Mouse (Mus musculus): ENCODE measurements around the gene Nell1.

The Nell1 gene

DNA sequence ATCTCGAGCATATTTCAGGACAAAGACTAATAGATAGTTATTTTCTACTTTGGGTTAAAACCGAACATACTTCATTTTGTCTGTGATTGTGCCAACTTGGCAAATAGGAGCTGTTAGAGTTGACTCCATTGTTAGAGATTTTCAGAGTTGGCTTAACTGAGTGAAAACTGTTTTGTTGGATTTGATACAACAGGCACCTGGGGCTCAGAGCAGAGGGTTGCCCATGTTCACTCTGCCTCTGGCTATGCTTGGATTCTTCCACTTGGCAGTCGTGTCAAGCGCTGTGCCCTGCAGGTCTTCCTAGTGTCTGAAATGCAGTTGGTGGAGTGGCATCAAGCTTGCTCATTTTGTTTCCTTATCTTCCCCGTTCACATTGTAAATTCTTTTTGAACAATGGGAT is 363.6 kb downstream of the Nell1 start:
- DNase-seq, result no peak

DNA sequence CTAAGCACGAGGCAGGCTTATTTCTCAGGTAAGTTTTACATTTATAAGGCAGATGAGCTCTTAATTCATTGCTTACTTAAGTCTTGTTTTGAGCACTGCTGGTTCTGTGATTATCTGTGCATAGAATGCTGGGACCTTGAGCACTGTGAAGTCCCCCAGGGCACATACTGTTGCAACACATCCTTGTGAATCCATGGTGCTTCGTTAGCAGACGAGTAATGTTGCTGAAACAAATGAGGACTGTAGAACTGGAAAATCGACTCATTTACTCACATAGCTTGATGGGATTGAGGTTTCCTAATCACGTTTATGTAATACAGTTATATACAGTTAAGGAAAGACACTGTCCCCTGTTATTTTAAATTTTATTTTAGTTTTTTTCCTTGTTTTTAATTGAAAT is 364.1 kb downstream of the Nell1 start:
- DNase-seq, result no peak

DNA sequence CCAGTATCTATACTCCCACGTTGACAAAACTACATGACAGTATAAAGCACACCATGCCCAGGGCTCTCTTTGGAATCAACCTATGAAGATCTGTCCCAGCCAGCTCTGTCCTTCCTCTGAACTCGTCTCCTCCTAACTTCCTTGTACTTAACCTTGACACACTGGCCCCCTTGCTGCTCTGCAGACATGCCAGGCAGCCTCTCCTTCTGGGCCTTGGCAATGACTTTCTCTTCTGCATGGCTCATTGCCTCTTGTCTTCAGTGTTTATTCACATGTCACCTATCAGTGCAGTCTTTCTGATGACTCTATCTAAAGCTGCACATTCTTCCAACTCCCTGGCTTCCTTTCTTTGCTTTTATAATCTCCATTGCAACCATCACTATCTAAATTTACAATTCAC is 376.9 kb downstream of the Nell1 start:
- no peak for DNase-seq

DNA sequence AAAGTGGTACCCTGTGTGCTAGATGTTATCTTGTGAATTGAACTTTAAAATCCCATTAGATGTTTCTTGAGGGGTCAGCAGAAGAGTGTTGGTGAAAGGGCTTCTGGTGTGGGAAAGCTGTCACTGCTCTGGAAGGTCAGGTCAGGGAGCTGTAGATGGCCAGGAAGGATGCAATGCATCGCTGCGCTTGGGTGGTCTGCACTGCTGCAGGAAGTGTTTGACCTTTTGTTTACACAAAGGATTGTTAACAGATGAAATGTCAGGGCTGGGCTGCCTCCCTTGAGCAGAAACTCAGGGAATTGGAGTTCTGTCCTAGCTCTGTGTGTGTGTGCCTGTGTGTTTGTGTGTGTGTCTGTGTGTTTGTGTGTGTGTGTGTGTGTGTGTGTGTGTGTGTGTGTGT is 382.5 kb downstream of the Nell1 start:
- DNase-seq, result no peak

DNA sequence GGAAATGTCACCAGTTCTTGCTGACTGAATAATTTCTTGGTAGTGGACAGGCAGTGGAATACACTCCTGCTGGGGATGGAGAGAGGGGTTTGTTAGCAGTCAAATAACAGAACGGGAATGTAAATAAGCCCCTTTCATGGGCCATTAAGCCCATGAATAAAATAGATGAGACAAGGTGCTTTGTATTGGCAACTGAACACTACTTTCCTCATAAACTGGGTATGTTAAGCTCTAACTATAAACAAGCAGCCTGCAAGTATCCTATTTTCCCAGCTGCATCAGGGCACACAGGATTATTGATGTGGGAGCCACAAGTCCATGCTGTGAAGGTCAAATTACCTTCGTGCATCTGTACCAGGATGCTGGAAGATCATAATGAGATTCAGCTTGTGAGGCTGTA is 387.4 kb downstream of the Nell1 start:
- no peak for DNase-seq

DNA sequence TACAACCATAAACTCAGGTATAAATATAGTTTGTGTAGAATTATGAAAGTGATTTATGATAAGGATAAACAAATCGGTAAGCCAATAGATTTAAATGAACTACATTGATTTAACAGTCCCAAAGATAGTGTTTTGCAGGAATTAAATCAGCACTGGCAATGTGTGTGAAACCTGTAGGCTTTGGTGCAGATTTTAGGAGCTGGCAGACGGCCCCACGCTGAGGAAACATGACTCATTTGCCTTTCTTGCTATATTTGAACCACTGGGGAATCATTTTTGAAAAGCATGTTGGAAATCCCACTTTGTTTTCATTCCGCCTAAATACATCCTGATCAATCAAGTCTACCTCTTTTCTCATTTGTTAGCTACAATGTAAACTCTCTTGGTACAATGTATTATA is 400.2 kb downstream of the Nell1 start:
- peak; percentile 74 for DNase-seq

DNA sequence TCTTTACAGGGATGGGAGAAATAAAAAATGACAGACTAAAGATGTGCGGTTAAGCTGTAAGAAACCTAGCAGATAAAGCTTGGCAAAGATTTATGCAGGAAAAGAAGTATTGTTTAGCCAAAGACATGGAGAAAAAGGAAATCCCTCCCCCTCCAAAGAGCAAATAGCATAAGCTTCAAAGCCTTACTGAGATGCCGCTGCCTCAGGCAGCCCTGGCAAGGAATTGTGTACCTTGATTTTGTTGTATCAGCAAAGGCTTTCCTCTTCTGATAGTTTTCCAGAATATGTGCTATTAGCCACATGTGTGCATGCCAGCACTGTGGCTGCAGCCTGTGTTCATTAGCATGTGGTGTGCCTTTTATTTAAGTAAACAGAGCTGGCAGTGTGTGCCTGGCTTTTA is 435.8 kb downstream of the Nell1 start:
- no peak for DNase-seq

DNA sequence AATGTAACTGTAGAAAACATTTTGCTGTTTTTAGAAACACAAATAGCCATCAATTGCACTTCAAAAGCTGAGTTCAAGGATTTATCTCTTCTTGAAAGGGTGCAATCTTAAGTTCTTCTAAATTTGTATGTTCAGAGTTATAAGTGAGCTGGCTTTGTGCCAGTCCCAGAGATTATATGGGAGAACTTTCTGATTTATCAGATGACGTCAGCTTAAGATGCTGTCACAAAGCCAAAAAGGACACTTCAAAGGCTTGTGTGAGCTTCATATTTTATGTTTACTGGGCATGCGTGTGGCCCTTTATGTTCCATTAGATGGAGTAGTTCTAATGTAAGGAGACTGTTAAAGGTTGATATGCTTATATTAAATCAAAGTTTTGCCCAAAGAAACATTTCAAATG is 445.3 kb downstream of the Nell1 start:
- DNase-seq, result no peak

DNA sequence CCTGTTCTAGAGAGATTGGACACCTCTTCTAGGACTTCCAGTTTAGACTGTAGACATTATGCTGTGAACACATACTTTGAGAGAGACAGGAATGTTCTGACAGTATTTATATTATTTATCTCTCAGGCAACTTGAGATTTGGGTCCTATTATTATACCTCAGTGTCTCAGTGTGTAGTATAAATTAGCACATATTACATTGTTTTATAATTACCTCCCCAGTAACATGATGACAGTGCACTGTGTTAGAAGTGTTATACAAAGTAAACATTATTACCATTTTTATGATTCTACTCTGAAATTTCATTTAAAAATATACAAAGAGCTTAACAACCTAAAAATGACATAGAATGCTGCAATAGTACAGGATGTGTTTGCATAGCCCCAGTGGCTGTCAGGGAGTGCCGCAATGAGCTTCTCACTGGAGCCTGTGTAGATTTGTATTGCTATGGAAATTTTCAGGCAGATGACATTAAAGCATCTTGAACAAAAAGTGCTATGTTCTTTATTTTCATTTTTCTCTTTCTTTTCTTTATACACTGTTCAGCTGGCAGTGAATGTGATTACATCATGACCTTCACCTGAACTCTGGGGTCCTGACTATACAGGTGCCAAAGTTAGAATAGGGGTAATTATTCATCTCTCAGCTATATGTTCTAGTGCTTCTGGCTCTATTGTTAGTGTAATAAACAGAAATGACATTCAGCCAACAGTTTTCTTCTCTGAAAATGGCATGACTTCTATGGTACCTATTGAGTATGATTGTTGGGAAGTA is 447.9 kb downstream of the Nell1 start:
- no peak for DNase-seq

DNA sequence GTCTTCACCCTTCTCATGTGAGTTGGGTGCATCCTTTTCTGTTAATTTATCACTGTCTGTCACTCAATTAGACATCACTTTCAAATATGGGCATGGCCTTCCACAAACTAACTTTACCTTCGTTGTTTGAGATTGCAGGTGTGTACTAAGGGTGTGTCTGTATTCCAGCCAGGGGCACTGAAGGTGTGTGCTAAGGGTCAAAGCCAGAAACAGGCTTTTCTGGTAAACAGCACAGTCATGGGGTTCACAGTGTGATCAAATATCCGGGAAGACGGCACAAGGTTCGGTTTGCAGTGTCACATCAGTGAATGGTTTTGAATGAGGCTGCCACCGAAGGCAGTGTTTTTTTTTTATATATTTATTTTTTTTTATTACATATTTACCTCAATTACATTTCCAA is 455.1 kb downstream of the Nell1 start:
- no peak for DNase-seq

DNA sequence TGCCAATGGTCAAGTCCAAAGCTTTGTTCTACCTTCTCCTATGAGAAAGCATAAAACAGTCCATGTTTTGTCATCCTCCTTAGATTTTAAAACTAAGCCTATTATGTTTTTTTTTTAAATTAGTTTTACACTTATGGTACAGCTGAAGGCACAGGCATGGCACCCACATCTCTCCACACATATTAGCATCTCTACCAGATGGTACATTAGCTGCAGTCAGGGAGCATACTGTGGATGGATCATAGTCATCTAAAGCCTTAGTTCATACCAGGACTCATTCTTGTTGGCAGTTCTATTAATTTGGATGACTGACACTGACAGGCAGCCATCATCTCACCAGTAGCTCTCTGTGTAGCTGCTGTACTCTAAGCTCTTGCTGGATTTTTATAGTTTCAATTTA is 466.6 kb downstream of the Nell1 start:
- DNase-seq, result peak; percentile 9

DNA sequence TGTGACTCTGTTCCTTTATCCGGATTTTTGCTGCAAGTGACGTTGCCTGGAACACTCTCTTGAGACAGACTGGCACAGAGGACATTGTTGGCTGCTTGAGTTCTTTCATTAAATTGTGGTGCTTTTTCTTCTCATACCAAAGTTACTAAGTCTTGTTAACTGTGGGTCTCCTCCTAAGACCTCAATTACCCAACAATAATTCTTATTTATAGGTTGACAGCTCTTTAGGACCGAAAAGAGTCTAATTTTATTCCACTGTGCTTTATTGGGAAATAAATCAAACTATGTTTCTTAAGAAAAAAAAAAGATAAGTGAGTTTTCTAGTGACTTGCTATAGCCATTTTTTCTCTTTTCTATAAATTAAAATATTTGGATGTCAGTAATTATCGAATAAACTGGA is 472.7 kb downstream of the Nell1 start:
- no peak for DNase-seq

DNA sequence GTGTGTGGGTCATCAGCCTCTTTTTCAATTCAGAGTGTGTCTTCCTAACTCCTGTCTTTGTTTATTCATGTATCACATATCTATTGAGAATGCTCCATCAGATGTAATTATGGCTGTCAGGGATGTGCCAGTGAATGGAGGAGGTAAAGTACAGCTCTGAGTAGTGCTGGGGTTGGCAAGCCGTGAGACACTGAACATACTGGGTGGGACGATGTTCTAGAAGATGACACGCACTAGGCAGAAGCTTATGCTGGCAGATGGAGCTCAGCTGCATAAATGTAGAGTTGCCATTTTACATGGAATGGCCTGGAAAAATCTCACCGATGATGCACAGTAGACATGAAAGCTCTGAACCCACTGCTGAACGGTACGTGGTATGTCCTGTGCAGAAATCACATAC is 493.1 kb downstream of the Nell1 start:
- no peak for DNase-seq

DNA sequence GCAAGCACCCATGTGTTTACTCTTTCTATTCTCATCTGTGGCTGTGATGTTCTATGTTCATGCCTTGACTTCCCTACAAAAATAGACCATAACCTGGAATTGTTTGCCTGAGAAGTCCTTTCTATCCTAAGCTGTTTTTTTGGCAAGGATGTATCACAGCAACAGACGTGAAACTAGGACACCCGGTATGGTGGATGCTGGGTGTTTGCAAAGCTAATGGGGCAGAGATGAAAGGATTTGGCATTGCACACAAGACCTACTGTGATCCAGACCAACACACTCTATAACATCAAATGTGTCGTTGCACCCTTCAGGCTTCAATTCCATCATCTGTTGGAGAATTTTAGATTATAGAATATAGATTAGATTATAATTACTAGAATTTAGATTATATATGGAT is 495.9 kb downstream of the Nell1 start:
- DNase-seq, result no peak

DNA sequence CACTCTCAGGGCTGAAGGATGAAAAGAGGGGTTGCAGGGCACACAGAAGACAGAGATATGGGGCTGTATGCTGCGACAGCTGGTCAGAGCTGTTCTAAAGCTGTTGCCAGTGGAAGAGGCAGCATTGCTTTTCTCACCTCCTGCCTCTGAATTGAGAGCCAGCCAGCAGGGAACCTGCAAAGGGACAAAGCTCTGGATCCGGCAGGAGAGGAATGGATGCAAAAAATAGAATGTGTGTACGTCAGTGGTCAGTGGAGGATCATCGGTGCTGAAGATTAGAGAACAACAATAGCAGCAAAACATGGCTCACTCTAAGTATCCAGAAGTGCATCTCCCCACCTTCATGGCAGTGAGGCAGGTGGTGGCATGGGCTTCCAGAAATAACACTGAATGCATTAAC is 507.3 kb downstream of the Nell1 start:
- peak; percentile 17 for DNase-seq

DNA sequence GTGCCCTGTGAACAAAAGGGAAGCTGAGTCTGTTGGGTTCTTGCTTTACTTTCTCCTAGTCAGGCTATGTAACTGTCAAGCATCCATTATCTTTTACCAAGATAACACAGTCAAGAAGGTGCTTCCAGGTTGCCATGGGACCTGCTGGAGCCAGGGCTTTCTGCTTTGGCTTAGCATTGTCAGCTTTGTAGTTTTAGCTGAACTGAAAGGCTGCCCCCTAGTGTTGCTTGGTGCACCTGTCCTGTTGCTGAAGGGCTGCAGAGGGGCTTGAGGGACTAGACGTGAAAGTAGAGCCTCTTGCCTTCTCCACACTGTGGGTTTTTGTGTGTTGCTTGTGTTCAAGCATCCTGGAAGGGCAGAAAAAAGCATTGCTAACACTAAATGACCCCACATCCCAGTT is 510.6 kb downstream of the Nell1 start:
- peak; percentile 27 for DNase-seq

DNA sequence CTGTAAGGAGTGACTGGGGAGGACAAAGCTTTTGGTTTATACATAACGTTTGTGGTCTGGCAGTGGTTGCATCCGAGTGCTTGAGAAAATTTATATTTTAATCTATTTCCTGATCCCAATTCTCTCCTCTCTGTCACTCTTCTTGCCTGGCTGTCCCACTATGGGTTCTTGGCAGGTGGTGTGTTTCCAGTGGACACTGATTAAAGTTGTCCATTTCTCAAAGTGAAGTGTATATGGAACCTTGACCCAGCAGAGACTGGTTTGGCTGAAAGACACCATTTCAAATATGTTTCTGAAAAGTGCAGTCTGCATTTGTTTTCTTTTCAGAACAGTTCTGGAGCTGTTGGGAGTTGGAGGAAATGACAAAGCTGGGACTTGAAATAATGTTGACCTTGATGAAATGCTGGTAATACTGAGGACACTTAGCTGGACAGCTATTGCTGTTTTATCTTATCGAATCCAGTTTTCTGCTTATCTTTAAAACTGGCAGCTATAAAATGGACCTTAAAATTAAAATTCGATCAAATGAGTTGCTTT is 512.3 kb downstream of the Nell1 start:
- no peak for DNase-seq

DNA sequence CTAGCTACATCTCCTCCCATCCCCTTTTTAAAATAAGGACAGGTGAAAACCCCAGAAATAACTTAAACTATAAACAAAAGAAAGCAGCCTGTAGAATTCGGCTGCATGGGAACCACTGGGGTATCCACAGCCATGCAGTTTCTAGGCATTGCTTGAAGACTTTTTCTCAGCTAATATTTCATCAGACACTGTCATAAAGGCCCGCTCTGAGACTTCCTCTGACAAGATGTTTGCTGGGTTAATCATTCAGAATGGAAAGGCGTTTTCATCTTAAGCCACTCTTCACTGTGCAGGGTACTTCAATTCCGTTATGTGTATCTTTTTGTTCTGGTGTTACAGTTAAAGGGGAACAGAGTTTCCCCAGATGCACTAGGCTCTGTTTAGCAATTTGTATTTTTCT is 526.9 kb downstream of the Nell1 start:
- DNase-seq, result no peak

DNA sequence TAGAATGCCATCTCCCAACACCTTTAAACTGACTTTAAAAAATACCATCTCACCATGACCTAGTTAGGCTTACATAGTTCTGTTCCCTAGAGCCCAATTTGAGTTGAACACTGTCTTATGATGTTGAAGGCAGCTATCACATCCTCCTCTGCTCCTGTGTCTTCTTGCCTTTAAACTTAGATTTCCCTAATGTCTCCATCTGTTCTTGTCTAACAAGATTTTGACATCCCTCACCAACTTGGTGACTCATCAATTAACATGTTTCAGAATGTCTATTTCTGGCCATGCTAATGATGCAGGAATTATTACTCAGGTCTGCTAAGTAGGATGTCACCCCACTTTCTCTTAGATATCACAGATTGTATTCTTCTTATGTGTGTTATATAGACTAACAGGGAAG is 532.4 kb downstream of the Nell1 start:
- no peak for DNase-seq

DNA sequence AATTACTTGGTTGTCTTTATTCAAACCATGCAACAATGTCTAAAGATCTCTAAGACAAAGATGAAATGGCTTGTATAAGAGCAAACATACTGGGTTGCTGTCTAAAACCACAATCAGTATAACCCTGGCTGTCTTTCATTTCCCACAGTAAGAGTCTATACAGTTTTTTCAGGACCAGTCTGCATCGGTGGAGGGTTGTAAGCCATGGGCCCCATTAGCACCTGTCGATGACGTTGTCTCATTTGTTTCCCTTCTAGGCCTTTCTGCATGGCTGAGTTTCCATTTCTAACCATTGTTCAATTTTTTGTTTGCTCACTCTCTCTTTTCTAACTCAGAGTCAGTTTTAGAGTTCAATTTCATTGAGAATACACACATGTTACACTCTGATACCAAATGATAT is 540.2 kb downstream of the Nell1 start:
- DNase-seq, result no peak

DNA sequence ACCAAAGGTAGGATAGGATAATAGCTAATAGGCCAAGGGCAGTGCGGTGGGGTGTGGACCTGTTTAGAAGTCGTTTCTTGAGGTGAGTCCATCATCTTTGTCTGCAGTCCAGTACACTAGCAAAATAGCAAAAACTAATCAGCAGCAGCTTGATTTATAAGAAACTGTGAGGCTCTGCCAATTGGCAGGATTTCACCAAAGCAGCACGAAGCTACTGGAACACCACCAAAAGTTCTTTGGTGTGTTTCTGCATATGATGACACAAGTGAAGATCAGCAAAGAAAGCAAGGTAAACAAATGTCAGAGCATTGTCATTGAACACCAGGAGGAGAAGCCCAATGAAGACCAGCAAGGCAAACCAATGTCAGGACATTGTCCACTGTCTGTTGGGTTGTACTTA is 542.0 kb downstream of the Nell1 start:
- no peak for DNase-seq

DNA sequence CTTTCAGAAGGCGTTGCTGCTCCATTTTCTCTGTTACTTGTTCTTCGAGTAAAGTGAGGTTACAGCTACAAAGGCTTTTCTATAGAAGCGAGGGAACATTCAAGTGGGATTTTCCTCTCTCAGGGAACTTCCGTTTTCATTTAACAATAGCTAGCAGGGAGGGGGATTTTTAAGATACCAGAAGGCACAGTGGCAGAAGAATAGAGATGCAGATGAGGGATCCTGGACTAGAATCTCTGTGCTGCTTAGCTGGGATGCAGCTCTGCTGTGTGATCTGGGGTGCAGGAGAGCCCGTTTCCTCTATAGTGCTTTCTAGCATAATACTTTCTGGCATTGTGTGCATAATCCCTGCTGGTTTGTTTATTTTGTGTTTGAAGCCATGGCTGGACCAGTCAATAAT is 568.7 kb downstream of the Nell1 start:
- no peak for DNase-seq

DNA sequence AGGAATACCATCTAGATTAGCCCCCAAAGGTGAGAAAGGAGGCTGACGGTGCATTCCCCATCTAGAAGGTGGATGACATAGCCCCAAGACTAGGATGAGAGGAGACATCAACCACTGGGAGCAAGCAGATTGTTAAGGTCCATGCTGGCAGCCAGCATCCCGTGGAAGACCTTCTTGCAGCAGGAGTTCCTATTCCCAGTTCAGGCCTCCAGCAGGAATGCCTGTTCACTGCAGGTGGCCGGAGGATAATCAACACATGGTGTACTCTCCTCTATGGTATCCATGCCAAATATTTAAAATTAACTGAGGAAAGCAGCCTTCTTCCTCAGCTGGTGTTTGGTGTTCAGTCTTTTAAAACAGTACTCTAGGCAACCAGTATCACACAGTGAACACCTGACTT is 574.9 kb downstream of the Nell1 start:
- peak; percentile 22 for DNase-seq

DNA sequence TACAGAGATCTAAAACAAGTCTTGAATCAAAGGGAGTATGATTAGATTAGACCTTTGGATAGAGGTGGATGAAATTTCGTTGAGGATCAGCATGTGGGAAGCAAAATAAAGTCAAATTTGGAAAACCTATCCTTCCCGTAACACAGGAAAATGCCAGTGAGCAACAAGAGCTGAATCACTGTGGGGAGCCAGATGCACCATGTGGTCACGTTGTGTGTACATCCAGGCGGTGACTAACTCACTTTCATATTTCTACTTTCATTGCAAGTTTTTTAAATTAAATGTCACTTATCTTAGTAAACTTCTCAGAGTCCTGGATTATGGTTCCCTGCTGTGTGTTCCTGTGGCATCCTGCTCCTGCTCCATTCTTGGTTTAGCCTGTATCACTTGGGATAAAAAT is 576.8 kb downstream of the Nell1 start:
- peak; percentile 48 for DNase-seq

DNA sequence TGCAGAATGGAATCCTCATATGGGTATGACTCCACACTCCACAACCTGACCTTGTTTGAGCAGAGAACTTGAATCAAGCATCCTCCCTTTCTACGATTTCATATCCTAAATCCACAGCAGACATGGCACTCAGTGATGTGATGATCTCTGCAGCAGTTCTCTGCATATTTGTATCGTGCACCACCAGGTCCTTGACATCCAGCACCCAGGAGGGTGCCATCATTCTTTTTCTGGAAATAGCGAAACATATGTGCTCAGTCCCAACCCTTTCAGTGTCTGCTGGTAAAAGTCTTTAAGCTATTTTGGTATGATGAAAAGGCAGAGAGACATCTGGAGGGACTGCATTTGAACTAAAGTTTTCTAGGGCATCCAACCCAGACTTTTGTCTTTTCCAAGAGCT is 588.0 kb downstream of the Nell1 start:
- no peak for DNase-seq
